Mouse (Mus musculus): ENCODE measurements around the gene Tmco3. TPM values are rescaled to one million over a fixed set of nuclear protein-coding genes. Genes with fewer than 3 reads are reported as not detected.

Tmco3 gene
- total RNA-seq (2014; fragmentation: Nextera tagmentation) (12.7 and 14.0 TPM in 2 replicates), total RNA-seq (2017) (4.2 and 8.1 TPM in 2 replicates)

- peak; percentile 80 for ATAC-seq (replicated peaks; ENCODE audit: low FRiP score, low TSS enrichment, poor library complexity, severe bottlenecking)
Observed at GRCm38 (mm10) chr8:13287692-13288623, at the start of gene Tmco3, which contains the start of gene Dcun1d2. Tmco3 (plus strand) TSS chr8:13288190. Dcun1d2 (minus strand) TSS chr8:13288131.

DNA sequence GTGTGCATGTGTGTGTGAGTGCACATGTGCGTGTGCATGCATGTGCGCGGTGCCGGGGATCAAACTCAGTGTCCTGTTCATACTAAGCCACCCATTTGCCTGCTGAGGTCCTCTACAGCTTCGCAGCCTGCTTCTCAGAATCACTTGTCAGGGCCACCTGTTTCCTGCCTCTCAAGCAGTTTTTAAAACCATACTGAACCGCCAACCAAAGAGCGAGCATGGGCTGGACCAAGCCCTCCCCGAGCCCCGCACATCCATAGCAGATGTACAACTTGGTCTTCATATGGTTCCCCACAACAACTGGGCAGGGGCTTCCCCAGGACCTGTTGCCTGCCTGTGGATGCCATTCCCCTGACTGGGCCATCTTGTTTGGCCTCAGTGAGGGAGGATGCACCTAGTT lies 47.9 kb upstream of the Tmco3 start:
- ATAC-seq (replicated peaks; ENCODE audit: low FRiP score, low TSS enrichment, poor library complexity, severe bottlenecking), result no peak

- no peak for ATAC-seq (replicated peaks; ENCODE audit: low FRiP score, low TSS enrichment, poor library complexity, severe bottlenecking)
Observed at GRCm38 (mm10) chr8:13240691-13241090, 47.3 kb upstream of the Tmco3 start.

GRCm38 (mm10) chr8:13242985-13243870 lies 44.8 kb upstream of the Tmco3 start:
- no peak for ATAC-seq (replicated peaks; ENCODE audit: low FRiP score, low TSS enrichment, poor library complexity, severe bottlenecking)

DNA sequence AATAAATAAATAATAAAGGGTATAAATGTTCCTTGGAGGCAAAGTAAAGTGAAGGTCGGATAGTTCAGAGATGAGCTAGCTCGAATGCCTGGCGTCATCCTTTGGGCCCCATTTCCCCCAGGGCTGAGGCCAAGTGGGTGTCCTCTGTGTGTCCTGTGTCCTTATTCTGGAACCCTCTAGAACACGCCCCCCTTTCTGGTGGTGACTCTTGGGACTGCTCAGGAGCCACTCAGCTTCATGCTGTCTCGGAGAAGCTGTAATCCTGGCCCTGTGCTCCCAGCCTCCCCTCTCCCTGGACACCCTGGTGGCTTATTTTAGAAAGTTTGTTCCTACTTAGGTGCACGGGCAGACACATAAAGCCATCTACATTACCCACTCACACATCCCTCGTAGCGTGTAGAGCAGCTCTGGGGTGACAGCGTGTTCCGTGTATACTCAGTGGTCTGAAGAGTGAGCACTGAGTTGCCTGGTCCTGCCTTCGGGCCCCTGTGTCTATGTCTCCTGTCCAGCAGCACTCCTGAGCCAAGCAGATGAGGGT lies 43.6 kb upstream of the Tmco3 start:
- ATAC-seq (replicated peaks; ENCODE audit: low FRiP score, low TSS enrichment, poor library complexity, severe bottlenecking), result no peak

DNA sequence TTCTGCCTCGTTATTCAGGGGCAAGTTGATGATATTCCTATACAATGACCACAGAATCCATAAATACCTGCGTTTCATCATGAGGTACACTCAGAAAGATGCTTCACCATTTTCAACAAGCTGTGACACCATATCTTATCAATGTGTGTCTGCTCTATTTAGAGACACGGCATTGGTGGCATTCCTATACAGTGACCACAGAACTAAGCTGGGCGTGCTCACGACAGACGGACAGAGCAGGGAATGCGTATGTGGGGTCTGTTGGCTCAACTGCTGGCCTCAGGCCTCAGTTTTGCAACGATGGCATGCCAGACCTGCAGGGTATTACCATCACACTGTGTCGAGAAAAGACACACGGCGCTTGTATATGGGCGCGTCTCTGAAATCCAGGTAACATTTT lies 35.2 kb upstream of the Tmco3 start:
- no peak for ATAC-seq (replicated peaks; ENCODE audit: low FRiP score, low TSS enrichment, poor library complexity, severe bottlenecking)

DNA sequence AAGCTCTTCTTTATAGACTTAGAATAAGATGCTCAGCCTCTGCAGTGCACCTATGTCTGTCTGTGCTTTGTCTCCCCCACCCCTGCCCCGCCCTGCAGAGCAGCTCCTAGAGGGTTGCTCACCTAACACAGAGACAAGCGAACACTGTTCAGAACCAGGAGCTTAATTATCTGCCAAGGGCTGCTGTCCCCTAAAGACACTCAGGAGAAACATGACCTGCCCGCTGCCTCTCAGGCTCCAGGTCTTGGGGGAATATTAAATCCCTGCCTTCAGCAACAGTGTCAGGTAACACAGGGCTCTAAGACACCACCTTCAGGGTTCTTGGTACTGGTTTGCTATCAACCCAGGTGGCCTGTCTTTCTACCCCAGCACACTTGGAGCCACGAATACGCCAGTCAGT lies 34.6 kb upstream of the Tmco3 start:
- ATAC-seq (replicated peaks; ENCODE audit: low FRiP score, low TSS enrichment, poor library complexity, severe bottlenecking), result no peak

GRCm38 (mm10) chr8:13254019-13254418 lies 34.0 kb upstream of the Tmco3 start, which contains the start of gene Adprhl1:
Adprhl1 (minus strand) TSS chr8:13254162.
- ATAC-seq (replicated peaks; ENCODE audit: low FRiP score, low TSS enrichment, poor library complexity, severe bottlenecking), result peak; percentile 83

DNA sequence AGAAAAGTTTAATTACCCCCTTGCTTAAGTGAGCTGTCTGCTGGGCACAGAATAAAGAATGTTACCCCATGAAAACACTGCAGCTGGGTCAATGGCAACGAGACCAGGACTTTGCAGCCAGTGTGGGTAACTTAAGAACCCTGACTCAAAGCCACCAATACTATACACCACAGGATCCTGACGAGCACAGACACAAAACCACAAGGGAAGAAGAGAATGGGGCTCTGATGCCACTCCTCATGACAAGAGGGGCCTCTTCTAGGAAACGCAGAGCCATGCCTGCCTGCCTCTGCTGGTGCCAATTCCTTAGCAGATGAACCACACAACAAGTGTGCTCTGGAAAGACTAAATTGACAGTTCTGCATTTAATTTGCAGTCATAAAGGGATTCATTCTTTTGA lies 24.6 kb upstream of the Tmco3 start:
- ATAC-seq (replicated peaks; ENCODE audit: low FRiP score, low TSS enrichment, poor library complexity, severe bottlenecking), result no peak

DNA sequence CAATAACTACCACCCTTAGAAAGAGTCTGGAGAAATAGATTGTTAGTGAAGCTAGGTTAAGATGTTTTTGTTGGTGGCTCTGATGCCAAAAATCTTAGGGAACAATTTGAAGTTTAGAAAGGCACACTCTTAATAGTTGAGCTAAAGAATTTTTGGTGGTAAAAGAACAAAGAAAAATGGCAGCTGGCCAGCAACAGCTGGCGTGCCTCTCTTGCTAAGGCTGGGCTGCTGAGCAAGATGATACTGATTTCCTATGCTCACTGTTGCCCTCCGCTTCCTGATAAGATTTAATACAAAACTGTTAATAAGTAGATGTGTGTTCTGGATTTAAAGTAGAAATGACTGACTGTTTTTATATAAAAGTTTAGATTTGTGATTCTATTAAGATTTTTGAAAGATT lies 20.4 kb upstream of the Tmco3 start:
- ATAC-seq (replicated peaks; ENCODE audit: low FRiP score, low TSS enrichment, poor library complexity, severe bottlenecking), result no peak

GRCm38 (mm10) chr8:13272834-13273233 lies 15.2 kb upstream of the Tmco3 start:
- no peak for ATAC-seq (replicated peaks; ENCODE audit: low FRiP score, low TSS enrichment, poor library complexity, severe bottlenecking)

GRCm38 (mm10) chr8:13276941-13277447 lies 11.0 kb upstream of the Tmco3 start:
- no peak for ATAC-seq (replicated peaks; ENCODE audit: low FRiP score, low TSS enrichment, poor library complexity, severe bottlenecking)

- ATAC-seq (replicated peaks; ENCODE audit: low FRiP score, low TSS enrichment, poor library complexity, severe bottlenecking), result no peak
Observed at GRCm38 (mm10) chr8:13283200-13283599, 4.8 kb upstream of the Tmco3 start.

GRCm38 (mm10) chr8:13287304-13287691 lies 692 bp upstream of the Tmco3 start:
- peak; percentile 89 for ATAC-seq (replicated peaks; ENCODE audit: low FRiP score, low TSS enrichment, poor library complexity, severe bottlenecking)

DNA sequence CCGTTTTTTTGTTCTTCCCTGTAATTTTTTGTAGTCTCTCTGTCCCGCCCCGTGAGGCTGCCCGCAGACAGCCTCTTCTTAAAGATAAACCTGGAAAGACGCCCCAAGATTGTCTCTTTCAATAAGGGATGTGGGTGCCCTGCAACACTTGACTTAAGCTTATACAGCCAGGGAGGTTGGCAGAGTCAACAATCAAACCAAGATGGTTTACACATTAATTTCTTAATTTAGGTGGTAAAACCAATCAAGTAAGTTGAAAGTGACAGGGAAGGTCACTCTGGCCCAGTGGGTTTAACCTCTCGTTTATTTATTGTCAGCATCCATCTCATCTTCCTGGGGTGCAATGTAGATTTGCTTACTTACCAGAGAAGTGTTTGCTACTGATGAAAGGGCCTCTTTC lies 656 bp downstream of the Tmco3 start:
- ATAC-seq (replicated peaks; ENCODE audit: low FRiP score, low TSS enrichment, poor library complexity, severe bottlenecking), result no peak

DNA sequence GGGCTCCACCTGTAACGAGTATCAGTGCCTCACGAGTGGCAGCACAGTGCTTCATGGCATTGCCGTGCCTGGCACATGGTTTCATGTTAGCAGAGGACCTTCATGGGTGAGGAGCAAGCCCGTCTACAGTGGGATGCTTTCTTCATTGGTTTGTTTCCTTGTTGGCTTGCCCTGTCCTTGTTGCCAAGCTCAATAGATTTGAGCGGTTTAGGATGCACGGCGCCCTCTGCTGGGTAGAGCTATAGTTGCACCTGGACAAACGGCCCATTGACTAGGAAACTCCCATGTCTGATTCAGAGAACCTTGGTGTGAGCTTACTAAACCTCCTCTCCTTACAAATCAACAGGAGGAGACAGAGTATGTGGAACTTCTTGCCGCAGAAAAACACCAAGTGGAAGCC lies 4.4 kb downstream of the Tmco3 start:
- peak; percentile 42; the same call in 1 of the 2 replicates for ATAC-seq (replicated peaks; ENCODE audit: low FRiP score, low TSS enrichment, poor library complexity, severe bottlenecking)

- no peak for ATAC-seq (replicated peaks; ENCODE audit: low FRiP score, low TSS enrichment, poor library complexity, severe bottlenecking)
Observed at GRCm38 (mm10) chr8:13293677-13294470, 5.9 kb downstream of the Tmco3 start.

- ATAC-seq (replicated peaks; ENCODE audit: low FRiP score, low TSS enrichment, poor library complexity, severe bottlenecking), result no peak
Observed at GRCm38 (mm10) chr8:13299571-13299970, 11.6 kb downstream of the Tmco3 start.

- no peak for ATAC-seq (replicated peaks; ENCODE audit: low FRiP score, low TSS enrichment, poor library complexity, severe bottlenecking)
Observed at GRCm38 (mm10) chr8:13301036-13301435, 13.0 kb downstream of the Tmco3 start.

Measured in megakaryocyte-erythroid progenitor cell, adult 5-6 weeks (primary cell).